Mouse (Mus musculus): Measurements from ENCODE around the gene 4930507D05Rik. TPM values are rescaled to one million over a fixed set of nuclear protein-coding genes. Genes with fewer than 3 reads are reported as not detected.
A peak's percentile ranks its signal among the peaks of the same experiment; 100 is the strongest.
"Not testable (repeated sequence)": the region's sequence is repeated elsewhere in the genome, so short reads cannot be mapped to it uniquely, and the experiment has no call there.

4930507D05Rik gene
- 0.41 and 0.60 TPM in 2 replicates for total RNA-seq (2021)
- long read RNA-seq, experiment 1, result 0 reads
- long read RNA-seq, experiment 2, result 0 reads

- peak; percentile 94 for DNase-seq
Observed at GRCm38 (mm10) chr10:62449364-62450279, at the start of gene 4930507D05Rik, which contains the start of gene Supv3l1. Gene 4930507D05Rik, plus strand, starts transcription at chr10:62449489. Gene Supv3l1, minus strand, starts transcription at chr10:62449738.

GRCm38 (mm10) chr10:62401641-62402111 lies 47.6 kb upstream of the 4930507D05Rik start:
- no peak for DNase-seq

GRCm38 (mm10) chr10:62404901-62405300 lies 44.4 kb upstream of the 4930507D05Rik start:
- peak; percentile 31 for DNase-seq

- peak; percentile 78 for DNase-seq
Observed at GRCm38 (mm10) chr10:62410943-62411342, 38.3 kb upstream of the 4930507D05Rik start.

GRCm38 (mm10) chr10:62411431-62412410 lies 37.6 kb upstream of the 4930507D05Rik start:
- no peak for DNase-seq

GRCm38 (mm10) chr10:62412906-62413605 lies 36.2 kb upstream of the 4930507D05Rik start:
- no peak for DNase-seq

- no peak for DNase-seq
Observed at GRCm38 (mm10) chr10:62413606-62413982, 35.7 kb upstream of the 4930507D05Rik start.

GRCm38 (mm10) chr10:62418831-62419356 lies 30.4 kb upstream of the 4930507D05Rik start:
- no peak for DNase-seq

GRCm38 (mm10) chr10:62419422-62419821 lies 29.9 kb upstream of the 4930507D05Rik start:
- no peak for DNase-seq

GRCm38 (mm10) chr10:62420399-62420798 lies 28.9 kb upstream of the 4930507D05Rik start:
- DNase-seq, result no peak

- DNase-seq, result no peak
Observed at GRCm38 (mm10) chr10:62421127-62421526, 28.2 kb upstream of the 4930507D05Rik start.

GRCm38 (mm10) chr10:62422255-62422654 lies 27.0 kb upstream of the 4930507D05Rik start, which contains the start of gene Hkdc1:
Gene Hkdc1, minus strand, starts transcription at chr10:62422491.
- DNase-seq, result no peak

- DNase-seq, result no peak
Observed at GRCm38 (mm10) chr10:62425081-62425871, 24.0 kb upstream of the 4930507D05Rik start.

- DNase-seq, result no peak
Observed at GRCm38 (mm10) chr10:62430427-62430826, 18.9 kb upstream of the 4930507D05Rik start.

- DNase-seq, result no peak
Observed at GRCm38 (mm10) chr10:62450280-62450640, 971 bp downstream of the 4930507D05Rik start.

GRCm38 (mm10) chr10:62452001-62452400 lies 2.7 kb downstream of the 4930507D05Rik start:
- DNase-seq, result not testable (repeated sequence)

- no peak for DNase-seq
Observed at GRCm38 (mm10) chr10:62461321-62461720, 12.0 kb downstream of the 4930507D05Rik start.

GRCm38 (mm10) chr10:62469736-62470135 lies 20.4 kb downstream of the 4930507D05Rik start:
- peak; percentile 15 for DNase-seq

- no peak for DNase-seq
Observed at GRCm38 (mm10) chr10:62471105-62471504, 21.8 kb downstream of the 4930507D05Rik start.

GRCm38 (mm10) chr10:62474944-62475343 lies 25.7 kb downstream of the 4930507D05Rik start:
- DNase-seq, result no peak

All from adrenal gland, postnatal 14 days (tissue).